Mouse (Mus musculus): ENCODE results near the gene Twist1.

Twist1 gene

DNA sequence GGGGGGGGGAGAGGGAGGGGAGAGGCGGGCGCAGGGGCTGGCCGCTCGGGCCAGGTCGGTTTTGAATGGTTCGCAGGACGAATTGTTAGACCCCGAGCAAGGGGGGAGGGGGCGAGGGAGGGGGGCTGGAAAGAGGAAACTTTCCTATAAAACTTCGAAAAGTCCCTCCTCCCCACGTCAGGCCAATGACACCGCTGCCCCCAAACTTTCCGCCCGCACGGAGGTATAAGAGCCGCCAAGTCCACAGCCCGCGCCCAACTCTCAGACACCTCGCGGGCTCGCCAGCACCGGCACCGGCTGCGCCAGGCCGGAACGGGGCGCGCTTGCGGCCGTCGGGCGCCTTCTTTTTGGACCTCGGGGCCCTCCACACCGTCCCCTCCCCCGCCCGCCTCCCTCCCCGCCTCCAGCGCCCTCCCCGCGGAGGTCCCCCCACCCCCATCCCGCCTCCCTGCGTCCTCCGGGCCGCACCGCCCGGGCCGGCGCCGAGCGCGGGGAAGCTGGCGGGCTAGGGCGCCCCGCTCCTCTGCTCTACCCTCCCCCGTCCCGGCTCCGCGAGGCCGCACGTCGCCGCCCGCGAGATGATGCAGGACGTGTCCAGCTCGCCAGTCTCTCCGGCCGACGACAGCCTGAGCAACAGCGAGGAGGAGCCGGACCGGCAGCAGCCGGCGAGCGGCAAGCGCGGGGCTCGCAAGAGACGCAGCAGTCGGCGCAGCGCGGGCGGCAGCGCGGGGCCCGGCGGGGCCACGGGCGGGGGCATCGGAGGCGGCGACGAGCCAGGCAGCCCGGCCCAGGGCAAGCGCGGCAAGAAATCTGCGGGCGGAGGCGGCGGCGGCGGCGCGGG lies at the start of gene Twist1:
Gene Twist1 (plus strand): TSS at position 272 of the 841 bp plus-strand sequence.
- DNase-seq: no peak

DNA sequence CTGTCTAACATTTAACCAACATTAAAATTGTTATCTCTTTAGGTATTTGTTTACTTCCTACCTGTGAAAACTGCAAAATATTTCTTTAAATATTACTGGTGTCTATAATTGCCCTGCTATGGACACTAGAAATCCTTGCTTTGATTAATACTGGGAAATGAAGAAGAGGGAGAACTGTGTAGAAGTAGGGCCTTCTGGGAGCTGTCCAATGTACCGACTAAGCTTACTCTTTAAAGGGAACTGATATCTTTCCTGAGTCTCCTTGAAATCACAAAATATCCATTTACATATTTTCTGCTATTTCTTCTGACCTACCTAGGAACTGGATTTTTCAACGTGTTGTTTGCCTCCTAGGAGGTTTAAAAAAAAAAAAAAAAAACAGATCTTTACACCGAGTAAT lies 30.7 kb upstream of the Twist1 start:
- DNase-seq: no peak

DNA sequence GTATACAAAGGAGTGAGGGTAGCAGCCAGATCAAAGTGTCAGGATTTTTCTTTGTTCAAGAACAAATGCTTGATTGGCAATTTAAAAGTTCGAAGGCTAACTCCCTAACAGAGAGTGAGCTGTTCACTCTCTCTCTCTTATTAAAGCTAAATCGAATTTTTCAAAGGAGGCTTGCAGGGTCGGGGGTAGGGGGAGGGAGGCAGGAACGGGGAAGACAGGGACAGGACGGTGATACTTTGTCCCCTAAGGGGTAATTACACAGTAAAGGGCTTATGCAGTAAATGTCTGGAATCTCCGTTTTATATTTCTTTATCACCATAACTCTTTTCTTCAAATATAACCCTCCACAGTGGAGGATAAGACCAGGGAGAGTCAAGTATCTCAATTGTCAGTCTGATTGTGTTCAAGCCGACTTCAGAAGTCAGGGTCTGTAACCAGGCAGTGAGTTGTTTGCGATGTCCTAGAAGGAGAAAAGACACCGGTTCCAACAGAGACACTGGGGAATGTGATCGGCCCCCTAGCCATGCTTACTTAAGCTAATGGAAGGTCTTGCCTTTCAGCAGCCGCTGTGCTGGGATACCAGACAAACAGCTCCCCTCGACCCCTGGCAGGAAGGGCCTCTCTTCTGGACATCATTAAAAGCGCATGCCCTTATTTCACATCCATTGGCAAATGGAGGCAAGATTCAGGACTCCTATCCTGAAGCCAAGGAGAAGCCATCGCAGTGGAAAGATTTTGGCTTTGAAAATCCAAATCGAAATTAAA lies 30.0 kb upstream of the Twist1 start:
- DNase-seq: no peak

DNA sequence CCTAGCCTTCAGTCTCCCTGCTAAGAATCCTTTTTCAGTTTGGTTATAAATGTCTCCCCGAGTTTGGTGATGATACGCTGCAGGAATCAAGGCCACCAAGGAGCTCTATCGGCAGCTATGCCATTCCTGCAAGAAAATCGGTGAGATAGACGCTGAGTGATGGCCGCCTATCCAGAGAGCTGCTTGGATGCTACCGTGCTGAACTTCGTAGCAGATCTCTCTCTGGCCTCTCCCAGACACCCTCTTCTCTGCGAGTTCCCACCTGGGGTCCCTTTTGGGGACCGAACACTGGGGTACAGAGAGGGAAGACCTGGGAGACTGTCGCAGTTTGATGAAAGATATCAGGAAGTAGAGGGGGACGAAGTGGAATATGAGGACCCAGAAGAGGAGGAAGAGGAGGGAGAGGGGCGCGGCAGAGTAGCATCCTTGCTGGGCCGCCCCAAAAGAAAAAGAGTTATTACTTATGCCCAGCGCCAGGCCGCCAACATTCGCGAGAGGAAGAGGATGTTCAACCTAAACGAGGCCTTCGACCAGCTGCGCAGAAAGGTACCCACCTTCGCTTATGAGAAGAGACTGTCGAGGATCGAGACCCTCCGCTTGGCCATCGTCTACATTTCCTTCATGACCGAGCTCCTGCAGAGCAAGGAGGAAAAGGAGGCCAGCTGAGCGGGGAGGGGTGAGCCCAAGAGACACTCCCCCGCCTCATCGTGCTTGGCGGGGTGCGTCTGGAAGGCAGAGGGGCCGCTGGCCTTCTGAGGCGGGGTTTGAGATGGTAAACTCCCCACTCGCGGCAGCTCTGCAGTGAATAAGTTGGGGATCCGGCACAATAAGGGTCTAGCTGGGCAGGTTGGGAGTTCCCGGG lies 28.9 kb upstream of the Twist1 start, which contains the start of gene Ferd3l:
Gene Ferd3l (plus strand): TSS at position 95 of the 862 bp plus-strand sequence.
- no peak for DNase-seq

DNA sequence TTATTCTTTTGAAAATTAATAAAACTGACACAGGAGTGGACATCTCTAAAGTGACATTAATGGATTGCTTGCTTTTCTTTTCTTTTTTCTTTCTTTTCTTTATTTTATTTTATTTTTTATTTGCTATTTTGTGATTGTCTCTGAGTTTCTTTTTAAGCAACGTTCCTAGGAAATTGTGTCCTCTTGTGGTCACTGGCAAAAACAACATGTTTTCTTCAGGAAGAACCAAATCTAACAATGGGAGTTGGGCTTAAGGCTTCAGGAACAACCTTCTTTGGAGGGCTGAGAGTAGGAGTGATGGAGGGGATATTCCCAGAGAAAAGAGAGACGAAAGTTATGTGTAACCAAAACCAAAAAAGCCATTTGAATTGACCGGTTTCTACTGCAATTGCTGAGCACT lies 4.6 kb upstream of the Twist1 start:
- DNase-seq: no peak

DNA sequence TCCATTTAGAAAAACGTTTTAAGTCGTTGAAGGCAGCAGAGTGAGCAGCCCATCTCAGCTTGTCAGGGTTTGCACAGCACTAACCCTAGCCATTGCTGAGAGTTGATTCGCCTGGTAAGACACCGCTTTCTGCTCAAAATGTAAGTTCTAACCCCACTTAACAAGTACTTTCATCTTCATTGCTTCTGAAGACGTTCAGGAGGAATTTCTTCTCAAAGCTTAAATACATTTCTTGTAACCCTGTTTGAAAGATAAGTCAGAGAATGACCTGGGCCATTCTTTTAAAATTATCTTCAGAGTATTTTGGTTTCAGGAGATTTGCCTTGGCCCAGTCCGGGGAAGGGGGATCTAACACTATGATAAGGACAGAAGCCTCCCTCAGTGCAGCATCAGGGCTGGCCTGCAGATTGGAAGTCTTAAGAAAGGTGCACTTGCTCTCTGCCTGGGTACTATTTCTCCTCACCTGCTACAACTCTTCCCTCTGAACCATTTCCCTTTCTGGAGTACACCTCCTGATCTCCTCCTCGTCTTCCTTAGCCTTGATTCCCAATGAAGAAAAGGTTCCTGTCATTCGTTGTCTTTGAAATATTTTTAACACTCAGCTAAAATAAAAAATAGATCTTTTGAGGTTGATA lies 2.4 kb upstream of the Twist1 start:
- DNase-seq: no peak

DNA sequence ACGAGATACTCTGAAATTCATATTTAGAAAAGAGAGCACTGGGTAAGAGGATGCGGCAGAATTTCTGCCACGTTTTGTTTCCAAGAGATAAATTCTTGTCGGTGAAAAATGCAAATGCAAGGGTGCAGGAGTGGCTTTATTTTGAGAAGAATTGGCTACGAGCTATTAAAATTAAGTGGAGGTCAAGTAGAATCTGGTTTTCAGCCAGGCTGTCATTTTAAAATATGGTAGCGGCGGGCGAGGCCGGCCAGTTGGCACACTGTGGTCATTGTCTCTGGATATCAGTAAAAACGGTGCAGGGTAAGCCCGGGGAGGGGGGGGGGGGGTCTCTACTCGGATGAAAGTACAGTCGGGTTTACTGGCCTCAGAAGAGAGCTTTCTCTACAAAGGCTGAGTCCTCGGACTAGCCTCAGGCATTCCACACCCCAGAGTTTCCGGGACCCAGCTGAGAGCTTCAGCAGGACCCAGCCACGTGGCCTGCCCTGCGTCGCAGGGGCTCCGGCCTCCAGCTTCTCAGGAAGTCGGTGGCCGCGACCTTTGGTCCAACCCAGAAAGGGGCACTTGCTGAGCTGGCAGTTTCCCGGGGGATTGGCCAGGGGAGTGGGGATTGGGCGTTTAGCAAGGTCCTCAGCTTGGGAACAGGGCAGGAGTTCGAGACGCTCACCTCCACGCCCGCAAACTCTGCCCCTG lies 1.7 kb upstream of the Twist1 start:
- DNase-seq: no peak

DNA sequence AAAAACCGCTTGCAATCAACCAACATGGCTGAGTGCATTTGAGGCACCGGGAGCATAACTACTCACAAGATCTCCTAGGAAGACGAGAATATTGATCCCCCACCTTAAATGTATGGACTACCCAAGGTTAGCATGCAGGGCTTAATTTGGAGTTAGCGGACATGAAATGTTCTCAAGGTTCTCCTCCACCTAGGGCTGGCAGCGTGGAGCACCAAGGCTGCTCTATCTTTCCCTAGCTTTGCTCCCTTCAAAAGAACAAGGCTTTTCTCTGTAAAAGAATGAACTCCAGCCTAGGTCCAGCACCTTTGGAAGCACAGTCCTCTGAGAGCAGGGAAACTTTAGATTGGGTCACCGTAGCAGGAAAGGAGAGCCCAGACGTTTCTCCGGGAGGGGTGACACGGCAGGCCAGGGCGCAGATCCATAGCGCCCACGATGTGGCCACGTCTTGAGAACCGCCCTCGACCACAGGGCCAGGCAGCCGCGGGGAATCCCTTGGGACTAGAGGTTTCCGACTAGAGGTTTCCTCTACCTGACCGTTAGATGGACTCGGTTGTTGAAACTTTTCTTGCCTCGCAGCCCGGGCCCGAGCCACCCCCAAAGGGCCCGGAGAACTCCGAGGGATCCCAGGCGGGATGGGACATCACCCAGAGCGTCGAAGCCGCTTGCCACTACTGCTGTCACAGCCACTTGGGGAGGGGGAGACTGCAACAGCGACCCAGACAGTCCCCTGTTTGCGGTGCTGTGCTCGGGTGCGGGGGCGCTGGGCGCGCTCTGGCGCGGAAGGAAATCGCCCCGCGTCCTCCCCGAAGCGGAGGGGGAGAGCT lies 683 bp upstream of the Twist1 start:
- no peak for DNase-seq

DNA sequence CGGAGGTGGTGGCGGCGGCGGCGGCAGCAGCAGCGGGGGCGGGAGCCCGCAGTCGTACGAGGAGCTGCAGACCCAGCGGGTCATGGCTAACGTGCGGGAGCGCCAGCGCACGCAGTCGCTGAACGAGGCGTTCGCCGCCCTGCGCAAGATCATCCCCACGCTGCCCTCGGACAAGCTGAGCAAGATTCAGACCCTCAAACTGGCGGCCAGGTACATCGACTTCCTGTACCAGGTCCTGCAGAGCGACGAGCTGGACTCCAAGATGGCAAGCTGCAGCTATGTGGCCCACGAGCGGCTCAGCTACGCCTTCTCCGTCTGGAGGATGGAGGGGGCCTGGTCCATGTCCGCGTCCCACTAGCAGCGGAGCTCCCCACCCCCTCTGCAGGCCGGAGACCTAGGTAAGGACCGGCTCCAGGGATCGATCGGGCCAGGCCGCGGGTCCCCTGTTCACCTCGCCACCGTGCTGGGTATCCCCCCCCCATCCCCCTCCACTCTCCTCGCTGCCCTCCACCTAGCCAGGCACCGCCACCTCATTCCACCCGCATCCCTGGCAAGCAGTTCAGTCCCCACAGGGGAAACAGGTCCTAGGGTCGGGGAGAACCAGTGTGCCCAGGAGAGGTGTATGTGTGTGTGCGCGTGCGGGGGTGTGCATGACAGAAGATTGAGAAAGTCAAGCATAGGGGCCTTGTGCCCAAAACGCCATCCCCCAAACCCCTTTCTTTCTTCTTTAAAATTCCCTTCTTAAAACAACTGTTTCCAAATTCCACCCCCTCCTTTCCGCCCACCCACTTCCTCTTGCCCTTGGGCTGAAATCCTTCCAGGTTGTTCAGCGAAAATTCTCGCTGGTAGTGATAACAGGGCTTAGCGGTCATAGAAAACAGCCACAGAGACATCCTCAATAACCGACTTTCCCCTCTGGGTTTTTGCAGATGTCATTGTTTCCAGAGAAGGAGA lies 1.0 kb downstream of the Twist1 start:
- DNase-seq: no peak

DNA sequence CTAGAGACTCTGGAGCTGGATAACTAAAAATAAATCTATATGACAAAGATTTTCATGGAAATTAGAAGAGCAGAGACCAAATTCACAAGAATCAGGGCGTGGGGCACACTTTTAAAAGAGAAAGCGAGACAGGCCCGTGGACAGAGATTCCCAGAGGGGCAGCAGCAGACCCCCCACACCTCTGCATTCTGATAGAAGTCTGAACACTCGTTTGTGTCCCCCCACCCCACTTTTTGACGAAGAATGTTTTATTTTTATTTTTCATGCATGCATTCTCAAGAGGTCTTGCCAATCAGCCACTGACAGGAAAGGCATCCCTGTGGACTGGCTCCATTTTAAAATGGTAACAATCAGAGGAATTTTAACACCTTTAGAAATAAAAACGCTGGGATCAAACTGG lies 1.7 kb downstream of the Twist1 start:
- DNase-seq: no peak

DNA sequence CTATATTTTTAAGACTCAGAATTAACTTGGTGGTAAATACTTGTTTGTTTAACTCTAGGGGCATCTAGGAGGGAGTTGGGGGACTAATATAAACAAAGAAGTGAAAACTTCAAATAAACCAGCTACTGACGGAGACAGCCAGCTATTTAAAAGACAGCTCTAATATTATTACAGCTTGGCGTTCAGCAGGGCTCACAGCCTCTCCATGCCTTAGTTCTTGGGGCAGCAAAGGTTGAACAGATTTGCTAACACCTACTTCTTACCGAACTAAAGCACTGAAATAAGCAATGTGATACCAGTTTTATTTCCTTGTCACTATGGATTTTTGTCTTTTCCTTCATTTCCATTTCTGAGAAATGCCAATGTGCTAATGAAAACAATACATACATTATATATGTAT lies 2.4 kb downstream of the Twist1 start:
- DNase-seq: no peak

DNA sequence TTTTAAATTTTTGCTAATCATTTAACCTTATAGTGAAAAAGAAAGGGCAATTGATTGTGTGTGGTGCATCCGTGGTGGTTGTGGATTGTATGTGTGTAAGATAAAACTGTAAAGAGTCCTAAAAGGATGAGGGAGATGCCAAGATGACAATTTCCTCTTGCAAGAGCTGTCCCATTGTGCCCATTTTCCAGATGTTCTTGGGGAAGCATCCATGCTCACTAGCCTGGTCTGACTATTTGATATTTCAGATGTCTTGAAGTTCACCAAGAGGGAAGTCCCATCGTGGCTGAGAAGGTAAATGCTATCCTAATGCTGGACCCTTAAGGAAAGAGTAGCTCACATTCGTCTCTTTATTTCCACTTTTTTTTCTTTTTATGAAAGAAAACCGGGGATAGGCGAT lies 3.5 kb downstream of the Twist1 start:
- DNase-seq: no peak

DNA sequence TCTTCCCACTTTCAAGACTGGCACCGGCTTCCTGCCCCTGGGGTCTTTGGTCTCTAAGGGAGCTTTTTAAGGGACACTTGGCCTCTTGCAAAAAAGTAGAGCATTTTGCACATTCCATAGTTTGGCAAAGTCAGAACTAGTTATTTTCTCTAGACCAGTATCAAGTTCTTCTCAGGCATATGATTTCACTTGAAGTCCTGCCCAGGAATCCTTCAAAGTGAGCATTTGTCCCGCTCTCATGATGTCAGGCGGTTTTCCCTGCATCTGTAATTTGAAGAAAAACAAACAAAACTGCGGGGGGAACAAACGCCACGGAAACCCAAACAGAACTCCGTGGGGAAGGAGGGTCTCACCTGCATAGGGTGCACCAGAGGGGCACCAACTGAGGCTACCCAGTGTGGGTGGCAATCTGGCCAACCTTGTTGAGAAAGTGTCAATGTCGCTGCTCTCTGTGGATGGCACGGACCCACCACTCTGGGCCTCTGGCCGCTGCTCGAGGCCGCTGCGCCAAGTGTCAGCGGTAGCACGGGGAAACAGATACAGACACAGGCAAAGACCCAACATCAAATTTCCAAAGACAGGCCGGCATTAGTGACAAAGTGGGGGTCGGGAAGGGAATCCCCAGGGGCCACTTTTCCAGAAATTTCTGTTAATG lies 4.8 kb downstream of the Twist1 start:
- DNase-seq: no peak

DNA sequence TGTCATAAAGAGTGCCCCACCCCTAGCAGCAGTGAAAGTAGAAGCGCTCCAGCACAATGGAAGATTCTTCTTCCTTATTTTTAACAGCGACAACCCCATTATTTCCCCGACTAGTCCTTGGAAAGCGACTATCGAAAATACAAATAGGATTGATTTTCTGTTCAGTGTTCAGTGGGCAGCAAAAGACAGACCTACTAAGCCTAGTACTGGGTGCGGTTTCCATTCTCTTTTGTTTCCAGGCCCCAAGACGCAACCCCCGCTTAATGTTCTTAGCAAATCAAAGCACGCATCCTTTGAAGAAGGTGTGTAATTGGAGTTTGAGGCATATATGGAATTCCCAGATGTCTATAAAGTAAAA lies 5.3 kb downstream of the Twist1 start:
- DNase-seq: no peak

DNA sequence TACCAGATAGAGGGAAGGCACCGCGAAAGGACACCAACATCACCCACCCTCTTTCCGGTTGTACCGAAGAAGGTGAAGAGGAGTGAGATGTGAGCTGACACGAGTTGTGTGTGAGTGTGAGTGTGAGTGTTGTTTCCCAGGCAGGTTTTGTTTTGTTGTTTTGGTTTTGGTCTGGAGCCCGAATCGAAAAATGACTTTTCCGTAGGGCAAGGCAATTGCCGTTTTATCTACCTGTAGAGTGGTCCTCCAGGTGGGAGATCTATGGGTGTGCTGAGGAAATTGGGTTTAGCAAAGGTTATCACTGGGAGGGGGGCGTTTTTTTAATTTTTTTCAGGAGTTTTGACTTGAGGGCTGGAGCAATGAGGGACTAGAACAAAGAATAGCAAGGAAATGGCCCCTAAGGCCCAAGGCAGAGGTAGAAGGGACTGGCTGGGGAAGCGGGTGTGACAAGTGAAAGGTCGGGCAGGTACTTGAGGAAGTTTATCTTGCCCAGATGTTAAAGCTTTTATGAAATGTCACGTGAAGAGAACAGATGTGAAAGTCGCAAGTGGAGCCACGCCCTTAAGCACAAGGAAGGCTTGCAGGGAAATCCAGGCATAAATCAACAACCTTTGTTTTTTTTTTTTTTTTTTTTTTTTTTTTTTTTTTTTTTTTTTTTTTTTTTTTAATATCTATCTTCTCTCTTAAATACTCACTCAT lies 6.3 kb downstream of the Twist1 start:
- no peak for DNase-seq

DNA sequence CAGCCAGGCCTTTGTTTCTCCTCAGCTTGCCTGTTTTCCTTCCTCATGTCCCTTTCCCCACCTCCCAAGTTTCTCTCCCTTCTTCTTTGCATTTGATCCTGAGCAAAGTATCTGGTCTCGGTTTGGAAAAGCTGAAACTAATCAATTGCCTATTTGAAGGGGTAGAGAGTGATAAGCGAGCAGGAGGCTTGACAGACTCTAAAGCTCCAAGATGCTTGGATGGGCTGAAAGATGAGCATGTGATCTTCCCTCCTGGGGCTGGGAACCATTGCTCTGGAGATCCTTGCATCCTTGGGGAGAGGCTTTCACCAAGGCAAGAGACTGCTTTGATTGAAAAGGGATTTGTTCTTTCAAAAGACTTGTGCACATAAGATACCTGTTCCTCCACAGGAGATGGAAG lies 7.0 kb downstream of the Twist1 start:
- DNase-seq: no peak

DNA sequence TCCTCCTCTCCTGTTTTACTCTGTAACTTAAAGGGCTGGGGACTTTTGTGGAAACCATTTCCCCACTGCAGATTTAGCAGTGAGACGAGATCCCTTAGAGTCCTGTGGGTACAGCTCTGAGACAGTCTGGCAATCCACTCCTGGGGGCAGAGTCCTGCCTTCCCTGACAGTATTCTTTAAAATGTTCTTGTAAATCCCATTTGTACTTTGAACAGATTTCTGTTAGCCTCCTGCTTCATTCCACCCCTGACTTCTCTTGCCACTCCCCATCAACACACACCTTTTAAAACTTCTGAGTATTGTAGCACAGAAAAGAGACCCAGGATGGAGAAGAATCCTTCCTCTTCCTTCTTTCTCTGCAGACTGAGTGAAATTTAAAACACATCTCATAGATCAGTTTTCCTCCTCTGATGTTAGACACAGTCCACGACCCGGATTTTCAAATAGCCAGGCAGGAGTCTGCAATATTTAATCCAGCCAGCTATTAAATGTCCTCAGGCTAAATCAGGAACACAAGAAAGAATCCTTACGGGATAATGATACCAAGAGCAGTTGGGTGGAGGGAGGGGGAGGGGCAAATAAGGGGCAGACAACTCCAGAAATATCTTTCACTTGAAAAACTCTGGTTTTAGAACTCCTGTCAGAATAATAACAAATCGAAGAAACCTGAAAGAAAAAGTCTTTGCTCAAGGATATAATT lies 8.3 kb downstream of the Twist1 start:
- DNase-seq: no peak
